Mouse (Mus musculus) stomach, postnatal 0 days (tissue): ENCODE measurements around the gene Itga9.

Source experiments
- CTCF ChIP-seq: IDR thresholded peaks from 2 replicates; pipeline ENCODE4 v1.5.1; 2016; ENCODE audit warnings: antibody characterized with exemption, low read depth, mild to moderate bottlenecking, moderate library complexity
- EP300 ChIP-seq: optimal IDR thresholded peaks from 2 replicates; pipeline ENCODE3; 2016; ENCODE audit warnings: antibody characterized with exemption

- TF ChIP-seq CTCF (no peak), EP300 (no peak)
Measured at GRCm38 (mm10) chr9:118802380-118802779, 195.9 kb downstream of the Itga9 start.
